Mouse (Mus musculus): ENCODE results near the gene Pls3.

DNA sequence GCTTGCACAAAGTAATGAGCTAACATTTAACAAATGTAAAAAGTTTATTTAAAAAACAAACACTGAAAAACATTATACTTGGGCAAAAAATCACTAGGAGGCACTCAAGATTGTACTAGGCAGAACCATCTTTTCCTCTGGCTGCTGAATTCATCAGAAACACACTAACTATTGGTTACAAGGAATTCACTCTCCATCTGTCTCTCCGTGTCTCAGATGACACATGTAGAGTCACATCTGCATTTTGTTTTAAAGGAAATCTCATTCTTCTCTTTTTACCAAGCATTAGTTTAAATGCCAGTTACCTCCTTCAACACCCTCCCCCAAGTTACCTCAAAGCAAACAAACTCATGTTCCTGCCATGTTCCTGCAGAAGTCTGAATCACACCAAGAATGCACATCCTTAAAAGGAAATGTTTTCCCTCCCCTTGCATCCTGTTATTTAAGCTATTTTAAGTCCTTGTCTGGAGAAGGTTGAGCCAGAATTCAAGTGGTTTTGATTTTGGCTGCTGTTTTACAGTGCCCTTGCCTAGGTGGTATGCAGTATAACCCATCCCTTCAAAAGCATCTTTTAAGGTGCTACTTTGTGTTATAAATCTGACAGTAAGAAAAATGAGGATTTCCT lies 56.2 kb downstream of the Pls3 start:
- no peak for TF ChIP-seq TAL1 (IDR thresholded peaks at IDR 0.05; ENCODE audit: low read length)
- TF ChIP-seq GATA1 (IDR thresholded peaks at IDR 0.05; ENCODE audit: low read length): no peak

Measured in erythroblast, embryonic 14.5 days (primary cell).